Comparison of ENCODE assay signal across 10 mouse cellular contexts in the genomic region with DNA sequence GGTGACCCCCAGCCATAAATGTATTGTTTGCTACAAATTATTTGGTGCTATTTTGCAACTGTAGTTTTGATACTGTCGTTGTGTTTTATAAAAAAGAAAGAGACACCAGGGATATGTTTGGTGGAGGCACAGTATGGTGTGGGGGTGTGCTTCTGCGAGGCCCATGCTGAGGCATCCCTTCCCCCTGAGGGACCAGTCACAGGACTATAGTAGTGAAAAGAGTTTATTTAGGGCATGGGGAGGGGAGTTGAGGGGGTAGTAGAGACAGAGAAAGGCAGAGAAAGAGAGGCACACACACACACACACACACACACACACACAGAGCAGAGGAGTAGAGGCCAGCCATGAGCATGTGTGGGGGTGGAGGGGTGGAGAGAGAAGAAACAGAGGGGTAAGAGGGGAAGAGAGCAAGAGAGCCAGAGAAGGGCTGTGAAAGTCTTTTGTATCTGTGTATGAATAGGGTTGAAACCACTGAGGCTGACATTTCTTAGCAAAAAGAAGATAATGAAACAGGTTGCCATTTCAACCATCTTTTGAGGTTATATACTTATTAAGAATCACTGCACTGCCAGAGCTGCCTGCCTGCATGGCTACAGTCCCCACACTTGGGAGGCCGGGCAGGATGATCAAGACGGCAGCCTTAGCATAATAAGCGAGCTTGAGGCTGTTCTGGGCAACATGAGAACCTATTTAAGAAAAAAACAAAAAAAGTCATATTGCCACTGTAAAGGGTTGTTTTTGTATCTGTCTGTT.
DNase-seq lines count a peak whose midpoint lies in the region; ATAC-seq lines count a peak whose summit lies in the region.
"Had no signal": no experiment of that assay in that cellular context is flagged by ENCODE, and none has a peak within 500 bp of the region (broad histone marks: within the 10 kb centered on the region; RNA-seq: fewer than 3 reads in every experiment).

No protein-coding gene starts in this region.

- H3K9ac ChIP-seq in kidney, embryonic 14.5 days (ENCODE audit: low read depth, low read length), result no peak overlapping the region
- no peak overlapping the region for H3K9ac ChIP-seq in forebrain, embryonic 11.5 days (ENCODE audit: low read length)
- no peak overlapping the region for H3K9ac ChIP-seq in hindbrain, embryonic 14.5 days
- no peak overlapping the region for H3K9ac ChIP-seq in neural tube, embryonic 14.5 days (replicated peaks; ENCODE audit: low read depth, low read length)
- H3K9ac ChIP-seq: limb, embryonic 12.5 days; lung, embryonic 15.5 days had no signal

- no peak overlapping the region for H3K27ac ChIP-seq in kidney, embryonic 14.5 days (ENCODE audit: low read depth, low read length)
- no peak overlapping the region for H3K27ac ChIP-seq in forebrain, embryonic 11.5 days (ENCODE audit: low read depth, low read length)
- peak overlapping the region; percentile 70 for H3K27ac ChIP-seq in hindbrain, embryonic 14.5 days
- no peak overlapping the region for H3K27ac ChIP-seq in neural tube, embryonic 14.5 days (ENCODE audit: low read depth, low read length)
- H3K27ac ChIP-seq: limb, embryonic 12.5 days; lung, embryonic 15.5 days had no signal

- H3K36me3 ChIP-seq in kidney, embryonic 14.5 days (ENCODE audit: control insufficient read depth, insufficient read depth, low read length), result no peaks in the 10 kb centered on the region
- H3K36me3 ChIP-seq in forebrain, embryonic 11.5 days (ENCODE audit: control insufficient read depth, insufficient read depth, low read length), result no peaks in the 10 kb centered on the region
- no peaks in the 10 kb centered on the region for H3K36me3 ChIP-seq in hindbrain, embryonic 14.5 days (replicated peaks; ENCODE audit: control insufficient read depth, insufficient read depth)
- H3K36me3 ChIP-seq in neural tube, embryonic 14.5 days (ENCODE audit: control insufficient read depth, insufficient read depth, low read length), result no peaks in the 10 kb centered on the region
- H3K36me3 ChIP-seq: limb, embryonic 12.5 days; lung, embryonic 15.5 days had no signal

- H3K9me3 ChIP-seq in kidney, embryonic 14.5 days (ENCODE audit: control insufficient read depth, low read length), result no peaks in the 10 kb centered on the region
- no peaks in the 10 kb centered on the region for H3K9me3 ChIP-seq in forebrain, embryonic 11.5 days (ENCODE audit: control insufficient read depth, low read length)
- no peaks in the 10 kb centered on the region for H3K9me3 ChIP-seq in hindbrain, embryonic 14.5 days (ENCODE audit: control insufficient read depth, low read length)
- H3K9me3 ChIP-seq in neural tube, embryonic 14.5 days (ENCODE audit: control insufficient read depth, low read length), result no peaks in the 10 kb centered on the region
- H3K9me3 ChIP-seq: limb, embryonic 12.5 days; lung, embryonic 15.5 days had no signal

- H3K4me1 ChIP-seq in kidney, embryonic 14.5 days (ENCODE audit: control insufficient read depth, insufficient read depth, low read length), result 0 out of 2 replicates have a peak, but pooled peaks cover 4% of the 10 kb centered on the region
- H3K4me1 ChIP-seq in forebrain, embryonic 11.5 days (replicated peaks; ENCODE audit: control insufficient read depth, insufficient read depth, low read length), result no peaks in the 10 kb centered on the region
- peaks cover 12% of the 10 kb centered on the region for H3K4me1 ChIP-seq in hindbrain, embryonic 14.5 days (replicated peaks; ENCODE audit: control insufficient read depth, insufficient read depth, low read length)
- H3K4me1 ChIP-seq in neural tube, embryonic 14.5 days (ENCODE audit: control insufficient read depth, insufficient read depth, low read length), result peaks cover 6% of the 10 kb centered on the region; the same call in 1 of the 2 replicates

- no peak overlapping the region for H3K4me2 ChIP-seq in kidney, embryonic 14.5 days (replicated peaks; ENCODE audit: low read depth, low read length)
- no peak overlapping the region for H3K4me2 ChIP-seq in forebrain, embryonic 11.5 days (ENCODE audit: low read depth, low read length, severe bottlenecking)
- H3K4me2 ChIP-seq in hindbrain, embryonic 14.5 days (replicated peaks), result no peak overlapping the region
- no peak overlapping the region for H3K4me2 ChIP-seq in neural tube, embryonic 14.5 days (ENCODE audit: low read depth, low read length)
- H3K4me2 ChIP-seq: limb, embryonic 12.5 days; lung, embryonic 15.5 days had no signal

- H3K27me3 ChIP-seq in kidney, embryonic 14.5 days (ENCODE audit: control insufficient read depth, insufficient read depth, low read length), result no peaks in the 10 kb centered on the region
- no peaks in the 10 kb centered on the region for H3K27me3 ChIP-seq in forebrain, embryonic 11.5 days (ENCODE audit: control insufficient read depth, insufficient read depth, low read length)
- no peaks in the 10 kb centered on the region for H3K27me3 ChIP-seq in hindbrain, embryonic 14.5 days (ENCODE audit: control insufficient read depth, insufficient read depth, low read length)
- H3K27me3 ChIP-seq in neural tube, embryonic 14.5 days (ENCODE audit: control insufficient read depth, insufficient read depth, low read length), result no peaks in the 10 kb centered on the region
- H3K27me3 ChIP-seq: limb, embryonic 12.5 days; lung, embryonic 15.5 days had no signal

- DNase-seq in kidney, postnatal 4 days, result no peak
- no peak for DNase-seq in forebrain, embryonic 11.5 days (ENCODE audit: low spot score)
- peak; percentile 40 for DNase-seq in hindbrain, embryonic 14.5 days (ENCODE audit: low spot score)
- no peak for DNase-seq in right cerebral cortex, adult 18-20 months
- no peak for DNase-seq in urinary bladder, postnatal 25 days (ENCODE audit: low spot score)
- DNase-seq in lung, postnatal 4 days, result no peak

- ATAC-seq in kidney, embryonic 14.5 days (ENCODE audit: low FRiP score, low TSS enrichment), result peak; percentile 14; the same call in 1 of the 2 replicates
- ATAC-seq in forebrain, embryonic 11.5 days (replicated peaks; ENCODE audit: low FRiP score), result peak; percentile 55
- no peak; the same call in 1 of the 2 replicates for ATAC-seq in hindbrain, embryonic 14.5 days (ENCODE audit: low FRiP score)
- peak; percentile 35; the same call in 1 of the 2 replicates for ATAC-seq in neural tube, embryonic 14.5 days (ENCODE audit: low read depth)

- no peak overlapping the region for H3K4me3 ChIP-seq in kidney, embryonic 14.5 days (ENCODE audit: low read length)
- H3K4me3 ChIP-seq in forebrain, embryonic 11.5 days (ENCODE audit: low read depth, low read length), result no peak overlapping the region
- H3K4me3 ChIP-seq in hindbrain, embryonic 14.5 days (replicated peaks; ENCODE audit: low read length), result no peak overlapping the region
- H3K4me3 ChIP-seq in neural tube, embryonic 14.5 days (ENCODE audit: low read depth, low read length), result no peak overlapping the region
- H3K4me3 ChIP-seq: limb, embryonic 12.5 days; lung, embryonic 15.5 days had no signal

- 73% methylated on average over 5 of the region's 5 CpGs for WGBS in kidney, embryonic 14.5 days
- 68% methylated on average over 5 of the region's 5 CpGs for WGBS in forebrain, embryonic 11.5 days
- WGBS in hindbrain, embryonic 14.5 days, result 47% methylated on average over 5 of the region's 5 CpGs
- 58% methylated on average over 5 of the region's 5 CpGs for WGBS in neural tube, embryonic 14.5 days
